Mouse (Mus musculus): ENCODE measurements around the gene Donson.

GRCm38 (mm10) chr16:91678147-91678911, 10.2 kb downstream of the Donson start:
- no peak for TF ChIP-seq MYOD1 (IDR thresholded peaks at IDR 0.05; ENCODE audit: control insufficient read depth in 1 of 3, insufficient read length in 2 of 3, low read depth in 2 of 3)
- TF ChIP-seq REST (IDR thresholded peaks at IDR 0.05; ENCODE audit: insufficient read depth, insufficient read length) = no peak
- TF ChIP-seq USF1 (IDR thresholded peaks at IDR 0.05; ENCODE audit: low read depth) = no peak
- TF ChIP-seq TCF12 (IDR thresholded peaks at IDR 0.05; ENCODE audit: insufficient read depth, poor library complexity, severe bottlenecking) = no peak
- no peak for TF ChIP-seq POLR2A (IDR thresholded peaks at IDR 0.05; ENCODE audit: insufficient read length, low read depth)
- TF ChIP-seq E2F4 (IDR thresholded peaks at IDR 0.05; ENCODE audit: insufficient read depth) = no peak
- no peak for TF ChIP-seq CEBPB (IDR thresholded peaks at IDR 0.05; ENCODE audit: insufficient read depth, poor library complexity, severe bottlenecking)
